Mouse (Mus musculus): Measurements from ENCODE around the gene Relb. TPM values are rescaled to one million over a fixed set of nuclear protein-coding genes. Genes with fewer than 3 reads are reported as not detected.

Gene Relb
- polyA plus RNA-seq, 1 experiment from 2014 or later: 3.6 TPM

DNA sequence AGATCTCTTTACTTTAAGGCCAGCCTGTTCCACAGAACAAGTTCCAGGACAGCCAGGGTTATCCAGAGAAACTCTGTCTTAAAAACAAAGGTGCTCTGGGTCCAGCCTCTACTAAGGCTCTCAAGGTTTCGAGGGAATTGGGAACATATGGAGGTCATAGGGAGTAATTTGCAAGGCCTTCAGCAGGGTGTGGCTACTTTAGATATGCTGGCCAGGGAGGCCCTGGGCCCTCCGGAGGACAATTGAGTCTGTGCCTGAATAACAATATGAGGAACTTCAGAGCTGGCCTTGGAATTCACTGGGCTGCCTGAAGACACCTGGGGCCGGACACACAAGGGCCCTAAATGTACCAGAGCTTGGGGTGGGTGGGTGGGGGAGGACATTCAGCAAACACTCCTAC, 53.7 kb downstream of the Relb start:
- peaks cover 57% of the 10 kb centered on the region for H3K27me3 ChIP-seq
- ATAC-seq (ENCODE audit: low FRiP score): no peak

DNA sequence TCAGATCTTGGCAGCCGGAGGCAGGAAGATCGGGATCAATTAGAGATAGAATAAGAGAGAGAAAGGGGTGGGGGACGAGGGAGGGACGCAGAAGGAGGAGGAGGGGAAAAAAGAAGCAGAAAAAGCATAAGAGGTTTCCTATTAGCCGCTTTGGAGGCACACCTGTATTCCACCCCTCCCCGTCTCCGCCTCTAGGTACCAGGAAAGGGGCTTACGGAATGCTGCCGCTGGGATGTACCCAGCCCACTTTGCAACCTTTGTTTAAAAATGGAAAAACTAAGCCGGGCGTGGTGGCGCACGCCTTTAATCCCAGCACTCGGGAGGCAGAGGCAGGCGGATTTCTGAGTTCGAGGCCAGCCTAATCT, 55.5 kb downstream of the Relb start:
- H3K4me2 ChIP-seq: peak overlapping the region; percentile 78
- 27% methylated on average over 16 of the region's 16 CpGs for WGBS
- H3K9ac ChIP-seq: peak overlapping the region; percentile 80
- peak overlapping the region; percentile 79 for H3K4me3 ChIP-seq (replicated peaks)
- H3K36me3 ChIP-seq (replicated peaks): peaks cover 8% of the 10 kb centered on the region
- peak overlapping the region; percentile 73 for H3K27ac ChIP-seq
- H3K27me3 ChIP-seq: peaks cover 41% of the 10 kb centered on the region
- peaks cover 34% of the 10 kb centered on the region for H3K4me1 ChIP-seq
- no peaks in the 10 kb centered on the region for H3K9me3 ChIP-seq
- ATAC-seq (ENCODE audit: low FRiP score): no peak

More for the DNA sequence above, 53.7 kb downstream of the Relb start:
- no peaks in the 10 kb centered on the region for H3K9me3 ChIP-seq
- no peak overlapping the region for H3K4me3 ChIP-seq (replicated peaks)
- no peak overlapping the region for H3K9ac ChIP-seq
- no peak overlapping the region for H3K4me2 ChIP-seq
- peaks cover 6% of the 10 kb centered on the region for H3K36me3 ChIP-seq (replicated peaks)
- WGBS: 72% methylated on average over 3 of the region's 3 CpGs
- peaks cover 34% of the 10 kb centered on the region for H3K4me1 ChIP-seq
- H3K27ac ChIP-seq: no peak overlapping the region

DNA sequence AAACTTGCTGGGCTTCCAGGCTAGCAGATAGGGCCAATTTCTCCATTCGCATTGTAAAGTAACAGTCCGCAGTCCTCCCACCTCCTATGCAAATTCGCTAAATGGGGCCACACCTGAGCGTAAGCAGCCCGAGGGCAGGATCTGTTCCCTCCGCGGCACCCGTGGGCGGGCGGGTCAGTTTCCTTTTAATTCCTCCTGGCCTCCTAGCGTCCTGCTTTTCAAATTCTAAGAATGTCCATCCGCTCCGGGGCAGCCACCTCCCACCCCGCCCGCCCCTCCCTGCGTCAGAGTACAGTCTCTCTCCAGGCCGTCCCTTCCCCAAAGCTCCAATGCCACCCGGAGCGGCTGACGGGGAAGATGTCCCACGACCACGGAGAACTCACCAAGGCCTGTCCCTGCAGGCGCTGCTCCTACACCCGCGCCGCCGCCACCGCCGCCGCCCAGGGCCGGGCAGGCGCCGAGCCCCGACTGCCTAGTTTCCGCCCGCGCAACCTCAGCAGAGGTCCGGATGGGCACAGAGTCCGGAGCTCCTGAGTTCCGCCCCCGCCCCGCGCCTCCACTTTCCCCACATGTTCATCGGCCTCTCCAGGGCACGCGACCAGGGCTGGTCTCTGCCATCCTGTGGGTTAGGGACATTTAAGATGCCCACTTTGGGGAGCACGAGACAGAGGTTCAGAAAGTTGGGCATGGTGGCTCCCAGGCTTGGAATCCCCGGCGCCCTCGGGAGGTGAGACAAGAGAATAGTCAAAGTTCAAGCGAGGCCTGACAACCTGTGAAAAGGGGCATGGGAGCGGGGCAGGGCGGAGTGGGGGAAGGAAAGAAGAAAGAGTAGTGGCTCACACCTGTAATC, 56.1 kb downstream of the Relb start:
- H3K27me3 ChIP-seq: peaks cover 35% of the 10 kb centered on the region
- peaks cover 10% of the 10 kb centered on the region for H3K36me3 ChIP-seq (replicated peaks)
- H3K4me2 ChIP-seq: peak overlapping the region; percentile 78
- H3K4me3 ChIP-seq (replicated peaks): peak overlapping the region; percentile 79
- WGBS: 1% methylated on average over 50 of the region's 53 CpGs
- H3K9me3 ChIP-seq: no peaks in the 10 kb centered on the region
- H3K27ac ChIP-seq: peak overlapping the region; percentile 73
- H3K4me1 ChIP-seq: peaks cover 34% of the 10 kb centered on the region
- H3K9ac ChIP-seq: peak overlapping the region; percentile 80
- ATAC-seq (ENCODE audit: low FRiP score): peak; percentile 89

DNA sequence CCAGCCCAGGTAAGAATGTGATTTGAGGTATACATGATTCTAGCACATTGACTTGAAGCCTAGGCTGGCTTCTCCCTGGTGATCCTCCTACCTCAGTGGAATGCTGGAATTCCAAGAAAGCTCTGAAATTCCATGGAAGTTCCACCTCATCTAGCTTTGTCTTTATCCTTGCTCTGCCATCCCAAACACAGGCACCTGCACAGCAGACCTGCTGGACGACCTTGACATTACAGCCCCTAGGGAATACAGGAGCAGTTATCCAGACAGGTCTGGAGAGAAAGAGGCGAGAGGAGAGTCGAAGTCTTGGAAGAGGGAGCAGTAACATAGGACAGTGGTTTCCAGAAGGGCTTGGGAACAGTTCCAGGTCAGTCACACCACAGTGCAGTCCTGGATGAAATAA, 59.6 kb downstream of the Relb start:
- H3K9me3 ChIP-seq: peaks cover 2% of the 10 kb centered on the region; the same call in 1 of the 2 replicates
- 84% methylated on average over 3 of the region's 3 CpGs for WGBS
- no peak overlapping the region for H3K9ac ChIP-seq
- no peak for ATAC-seq (ENCODE audit: low FRiP score)
- H3K27ac ChIP-seq: no peak overlapping the region
- H3K4me2 ChIP-seq: no peak overlapping the region
- H3K4me3 ChIP-seq (replicated peaks): no peak overlapping the region; the same call in 1 of the 2 replicates
- peaks cover 1% of the 10 kb centered on the region for H3K27me3 ChIP-seq
- peaks cover 22% of the 10 kb centered on the region for H3K4me1 ChIP-seq
- peaks cover 32% of the 10 kb centered on the region for H3K36me3 ChIP-seq (replicated peaks)

DNA sequence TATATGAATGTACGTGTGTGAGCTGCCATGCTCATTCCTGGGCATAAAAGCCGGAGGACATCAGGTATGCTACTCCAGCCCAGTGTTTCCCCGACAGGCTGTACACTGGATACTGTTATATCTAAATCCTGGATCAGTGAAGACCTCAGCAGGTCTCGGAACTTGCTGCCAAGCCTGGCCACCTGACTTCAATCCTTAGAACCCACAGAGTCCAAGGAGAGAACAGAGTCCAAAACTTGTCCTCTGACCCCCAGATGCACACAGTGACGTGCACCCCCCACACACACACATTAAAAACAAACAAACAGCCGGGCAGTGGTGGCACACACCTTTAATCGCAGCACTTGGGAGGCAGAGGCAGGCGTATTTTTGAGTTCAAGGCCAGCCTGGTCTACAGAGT, 61.8 kb downstream of the Relb start:
- WGBS: 94% methylated on average over 8 of the region's 8 CpGs
- no peak overlapping the region for H3K4me3 ChIP-seq (replicated peaks)
- peaks cover 21% of the 10 kb centered on the region for H3K4me1 ChIP-seq
- peaks cover 39% of the 10 kb centered on the region for H3K36me3 ChIP-seq (replicated peaks)
- no peak overlapping the region for H3K4me2 ChIP-seq
- no peak overlapping the region for H3K27ac ChIP-seq
- H3K27me3 ChIP-seq: no peaks in the 10 kb centered on the region
- H3K9me3 ChIP-seq: peaks cover 6% of the 10 kb centered on the region; the same call in 1 of the 2 replicates
- no peak for ATAC-seq (ENCODE audit: low FRiP score)
- no peak overlapping the region for H3K9ac ChIP-seq

DNA sequence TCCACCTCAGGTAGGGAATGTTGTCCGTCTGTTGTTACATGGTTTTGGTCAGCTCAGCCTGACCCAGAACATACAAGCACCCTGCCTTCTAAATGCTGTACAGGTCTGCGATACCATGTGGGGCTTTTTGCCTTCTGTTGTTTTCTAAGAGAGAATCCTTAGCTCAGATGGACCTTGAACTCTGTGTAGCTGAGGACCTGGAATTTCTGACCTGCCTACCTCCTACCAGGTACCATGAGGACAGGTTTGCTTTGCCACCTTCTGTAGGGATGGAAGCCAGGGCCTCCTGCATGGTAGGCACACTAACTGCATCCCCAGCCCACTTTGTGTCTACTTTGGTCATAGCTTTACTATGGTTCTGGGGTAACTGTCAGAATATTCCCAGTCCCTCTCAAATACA, 63.4 kb downstream of the Relb start:
- H3K27ac ChIP-seq: no peak overlapping the region
- H3K4me1 ChIP-seq: peaks cover 17% of the 10 kb centered on the region
- peaks cover 39% of the 10 kb centered on the region for H3K36me3 ChIP-seq (replicated peaks)
- peaks cover 6% of the 10 kb centered on the region; the same call in 1 of the 2 replicates for H3K9me3 ChIP-seq
- no peaks in the 10 kb centered on the region for H3K27me3 ChIP-seq
- H3K9ac ChIP-seq: no peak overlapping the region
- no peak for ATAC-seq (ENCODE audit: low FRiP score)
- 100% methylated on average over 2 of the region's 2 CpGs for WGBS
- no peak overlapping the region for H3K4me2 ChIP-seq
- no peak overlapping the region for H3K4me3 ChIP-seq (replicated peaks)

DNA sequence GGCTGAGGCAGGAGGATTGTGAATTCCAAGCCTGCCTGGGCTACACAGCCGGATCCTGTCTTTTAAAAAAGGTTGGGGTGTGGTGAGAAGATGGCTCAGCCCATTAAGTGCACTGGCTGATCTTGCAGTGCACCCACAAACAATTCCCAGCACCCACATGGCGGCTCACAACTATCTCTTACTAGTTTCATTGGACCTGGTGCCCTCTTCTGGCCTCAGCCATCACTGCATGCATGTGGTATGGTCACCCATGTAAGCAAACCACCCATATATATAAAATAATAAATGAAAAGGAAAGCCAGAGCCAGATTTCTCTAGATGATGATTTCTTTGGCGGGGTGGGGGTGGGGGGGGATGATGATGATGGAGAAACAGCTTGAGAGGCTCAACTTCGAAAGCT, 64.8 kb downstream of the Relb start:
- 90% methylated on average over 4 of the region's 4 CpGs for WGBS

DNA sequence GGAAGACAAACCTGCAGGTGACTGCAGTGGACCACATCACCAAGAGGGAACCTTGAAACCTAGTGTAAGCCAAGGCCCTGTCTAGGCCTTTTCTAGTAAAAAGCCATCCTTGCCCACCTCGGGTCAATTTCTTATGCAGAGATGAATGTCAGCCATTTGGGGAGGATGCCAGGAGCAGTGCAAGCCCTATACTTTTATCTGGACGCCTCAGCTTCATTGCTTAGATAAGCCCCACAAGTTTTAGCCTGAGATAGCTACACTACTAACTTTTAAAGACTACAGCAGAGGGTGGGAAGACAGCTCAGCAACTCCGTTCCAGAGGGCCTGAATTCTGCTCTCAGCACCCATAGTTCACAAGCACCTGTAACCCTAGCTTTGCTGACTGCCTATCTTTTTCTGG, 65.4 kb downstream of the Relb start:
- ATAC-seq (ENCODE audit: low FRiP score): no peak
- H3K27me3 ChIP-seq: no peaks in the 10 kb centered on the region
- peaks cover 32% of the 10 kb centered on the region for H3K36me3 ChIP-seq (replicated peaks)
- 0 out of 2 replicates have a peak overlapping the region, but pooled peaks have one; percentile 99 for H3K4me2 ChIP-seq
- peaks cover 36% of the 10 kb centered on the region for H3K4me1 ChIP-seq
- H3K9ac ChIP-seq: no peak overlapping the region
- H3K27ac ChIP-seq: no peak overlapping the region
- 83% methylated on average over 3 of the region's 3 CpGs for WGBS
- no peak overlapping the region for H3K4me3 ChIP-seq (replicated peaks)
- H3K9me3 ChIP-seq: peaks cover 6% of the 10 kb centered on the region; the same call in 1 of the 2 replicates

More for the DNA sequence above, 64.8 kb downstream of the Relb start:
- no peak overlapping the region for H3K4me2 ChIP-seq
- peaks cover 30% of the 10 kb centered on the region for H3K4me1 ChIP-seq
- peaks cover 38% of the 10 kb centered on the region for H3K36me3 ChIP-seq (replicated peaks)
- no peaks in the 10 kb centered on the region for H3K27me3 ChIP-seq
- H3K27ac ChIP-seq: no peak overlapping the region
- ATAC-seq (ENCODE audit: low FRiP score): no peak
- H3K4me3 ChIP-seq (replicated peaks): no peak overlapping the region
- no peak overlapping the region for H3K9ac ChIP-seq
- peaks cover 6% of the 10 kb centered on the region; the same call in 1 of the 2 replicates for H3K9me3 ChIP-seq

DNA sequence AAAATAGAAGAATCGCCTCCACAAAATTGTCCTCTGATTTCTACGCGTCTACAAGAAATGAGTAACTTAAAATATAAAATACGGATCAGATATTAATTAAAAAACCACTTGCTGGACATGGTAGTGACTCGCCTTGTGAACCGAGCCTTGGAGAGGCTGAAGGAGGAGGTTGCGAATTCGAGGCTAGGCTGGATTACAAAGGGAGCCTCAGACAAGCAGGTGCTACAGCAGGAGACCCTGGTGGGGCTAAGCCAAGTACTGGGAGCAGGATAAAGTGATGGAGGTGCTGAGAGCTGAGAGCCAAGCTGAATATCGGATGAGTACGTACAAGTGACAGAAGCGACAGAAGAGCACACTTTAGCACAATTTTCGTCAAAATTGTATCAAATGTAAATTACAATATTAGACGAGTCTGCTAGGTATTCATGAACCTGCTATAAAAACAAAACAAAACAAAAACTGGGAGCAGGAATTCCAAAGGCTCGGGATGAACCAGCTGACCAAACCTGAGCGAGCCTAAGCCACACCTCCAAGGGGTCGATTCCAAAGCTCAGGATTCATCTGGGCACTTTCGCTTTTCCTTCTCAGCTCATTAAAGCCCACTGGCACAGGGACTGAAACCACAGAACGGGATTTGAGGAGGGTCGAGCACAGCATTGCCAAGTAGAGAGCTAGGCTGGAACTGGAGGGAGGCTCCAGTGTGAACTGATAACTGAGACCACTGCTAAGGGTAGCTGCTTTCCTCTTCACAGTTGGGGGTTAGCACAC, 66.4 kb downstream of the Relb start, which contains the start of gene Ppp1r37:
Ppp1r37 (minus strand) TSS at position 434 of the 768 bp plus-strand sequence.
- Histone ChIP-seq H3K27me3 (no peaks in the 10 kb centered on the region), H3K9me3 (peaks cover 6% of the 10 kb centered on the region; the same call in 1 of the 2 replicates), H3K4me2 (peak within 1 kb of the TSS; percentile 99), H3K27ac (peak within 1 kb of the TSS; percentile 92), H3K9ac (peak within 1 kb of the TSS; percentile 96), H3K36me3 (replicated peaks) (peaks cover 34% of the 10 kb centered on the region), H3K4me3 (replicated peaks) (peak within 1 kb of the TSS; percentile 98), H3K4me1 (peaks cover 46% of the 10 kb centered on the region)
- peak; percentile 48 for ATAC-seq (ENCODE audit: low FRiP score)
- WGBS: 2% methylated on average over 19 of the region's 19 CpGs

DNA sequence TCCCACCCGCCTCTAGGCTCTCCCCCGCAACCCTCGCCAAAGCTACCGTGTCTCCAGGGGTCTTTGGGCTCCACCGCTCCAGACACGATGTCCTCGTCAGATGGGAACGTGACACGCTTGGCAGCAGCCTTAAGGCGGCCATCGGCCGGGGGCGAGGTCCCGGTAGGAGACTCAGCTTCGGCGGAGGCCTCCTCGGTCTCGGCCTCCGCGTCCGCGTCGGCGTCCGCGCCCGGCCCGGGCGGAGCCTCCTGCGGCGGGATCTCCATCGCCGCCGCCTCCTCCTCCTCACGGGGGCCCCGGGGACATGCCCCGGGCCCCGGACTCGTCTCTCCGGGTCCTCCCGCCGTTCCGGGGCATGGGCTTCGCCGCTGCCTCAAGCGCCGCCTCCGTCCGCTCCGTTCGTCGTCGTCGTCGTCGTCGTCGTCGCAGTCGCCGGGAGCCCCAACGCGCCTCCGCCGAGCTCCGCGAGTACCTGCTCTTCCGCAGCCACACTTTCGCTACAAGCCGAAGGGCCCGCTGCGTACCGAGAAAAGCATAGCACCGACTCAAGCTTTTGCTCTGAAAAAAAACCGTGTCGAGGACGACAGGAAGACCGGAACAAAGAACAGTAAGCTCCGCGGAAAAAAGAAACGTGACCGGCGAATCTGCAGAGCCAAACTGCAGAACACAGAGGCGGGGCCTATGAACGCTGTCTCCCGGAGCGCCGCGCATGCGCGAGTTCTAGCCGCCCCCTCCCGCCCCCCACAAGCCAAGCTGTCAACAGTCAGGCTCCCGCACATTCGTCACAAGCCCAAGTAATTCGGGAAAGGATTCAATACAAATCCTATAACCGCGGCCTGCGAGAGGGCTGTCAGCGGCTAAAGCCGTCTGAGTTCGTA, 67.2 kb downstream of the Relb start:
- H3K27ac ChIP-seq: peak overlapping the region; percentile 92
- peaks cover 46% of the 10 kb centered on the region for H3K4me1 ChIP-seq
- WGBS: under 1% methylated on average over 101 of the region's 102 CpGs
- H3K4me2 ChIP-seq: peak overlapping the region; percentile 99
- H3K27me3 ChIP-seq: no peaks in the 10 kb centered on the region
- peaks cover 32% of the 10 kb centered on the region for H3K36me3 ChIP-seq (replicated peaks)
- ATAC-seq (ENCODE audit: low FRiP score): peak; percentile 90
- H3K9ac ChIP-seq: peak overlapping the region; percentile 96
- peaks cover 6% of the 10 kb centered on the region; the same call in 1 of the 2 replicates for H3K9me3 ChIP-seq
- H3K4me3 ChIP-seq (replicated peaks): peak overlapping the region; percentile 98

DNA sequence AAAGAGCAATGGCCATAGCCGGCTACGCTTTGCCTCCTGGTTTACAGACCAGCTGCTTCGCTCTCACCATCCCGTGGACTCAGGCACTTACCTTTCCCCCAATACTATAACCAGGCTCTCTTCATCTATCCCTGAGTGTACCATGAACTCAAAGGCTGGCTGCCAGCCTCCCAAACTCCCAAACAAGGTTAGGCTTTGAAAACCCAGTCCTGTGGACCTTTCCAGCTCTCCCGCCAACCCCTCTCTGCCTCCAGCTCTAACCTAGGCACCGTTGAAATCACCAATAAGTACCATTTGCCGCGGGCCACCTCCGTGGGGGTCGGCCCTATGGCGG, 67.8 kb downstream of the Relb start:
- no peak for ATAC-seq (ENCODE audit: low FRiP score)
- WGBS: under 1% methylated on average over 11 of the region's 11 CpGs
- Histone ChIP-seq H3K27me3 (no peaks in the 10 kb centered on the region), H3K4me2 (peak overlapping the region; percentile 99), H3K27ac (peak overlapping the region; percentile 92), H3K9me3 (peaks cover 6% of the 10 kb centered on the region; the same call in 1 of the 2 replicates), H3K4me3 (replicated peaks) (peak overlapping the region; percentile 98), H3K36me3 (replicated peaks) (peaks cover 33% of the 10 kb centered on the region), H3K4me1 (peaks cover 46% of the 10 kb centered on the region), H3K9ac (peak overlapping the region; percentile 96)

Measured in forebrain, embryonic 12.5 days (tissue).